Mouse (Mus musculus) forebrain, embryonic 10.5 days (tissue): ENCODE data around the gene 4930432K21Rik. TPM values are rescaled to one million over a fixed set of nuclear protein-coding genes. Genes with fewer than 3 reads are reported as not detected.

ENCODE experiments used
- DNase-seq: peaks from one replicate; pipeline ENCODE4 v3.0.0-alpha.2; 2017; ENCODE audit warnings: low spot score; ENCODE audit errors: extremely low spot score
- H3K27ac ChIP-seq: fragments of 300-500 bp; sonication (generic); 2 replicates; pipeline ENCODE4 v1.5.1; 2016; ENCODE audit warnings: mild to moderate bottlenecking
- H3K27me3 ChIP-seq: fragments of 300-500 bp; sonication (generic); 2 replicates; pipeline ENCODE4 v1.6.1; 2016; ENCODE audit warnings: mild to moderate bottlenecking; ENCODE audit not compliant: poor library complexity, severe bottlenecking
- H3K36me3 ChIP-seq: fragments of 300-500 bp; sonication (generic); replicated peaks from 2 replicates; pipeline ENCODE4 v1.6.1; 2016; ENCODE audit warnings: mild to moderate bottlenecking, moderate library complexity
- H3K4me1 ChIP-seq: fragments of 300-500 bp; sonication (generic); 2 replicates; pipeline ENCODE4 v1.6.1; 2016
- H3K4me3 ChIP-seq: fragments of 300-500 bp; sonication (generic); 2 replicates; pipeline ENCODE4 v1.5.1; 2016; ENCODE audit warnings: mild to moderate bottlenecking, moderate library complexity
- H3K9me3 ChIP-seq: fragments of 300-500 bp; sonication (generic); 2 replicates; pipeline ENCODE4 v1.6.1; 2016; ENCODE audit warnings: mild to moderate bottlenecking, moderate library complexity
- WGBS: fragments of 180-500 bp; shearing (Covaris S2); methylation state at CpG from one replicate; pipeline ENCODE4 v1.1.7; 2016; 5-methylcytosine and 5-hydroxymethylcytosine counted together
- polyA plus RNA-seq: library from polyadenylated mRNA; unstranded; fragments of >200 nt; fragmentation: Nextera tagmentation; extraction: Ambion mirVana; gene quantifications from 2 replicates; pipeline ENCODE4 v1.2.1, GENCODE M21; 2016

Gene 4930432K21Rik
- polyA plus RNA-seq, 1 experiment from 2014 or later, result 1.9 TPM

GRCm38 (mm10) chr8:84126742-84127141 is 21.1 kb upstream of the 4930432K21Rik start:
- DNase-seq, result no peak
- Histone ChIP-seq H3K27ac (no peak overlapping the region), H3K36me3 (peaks cover 3% of the 10 kb centered on the region), H3K4me1 (peaks cover 19% of the 10 kb centered on the region), H3K4me3 (no peak overlapping the region), H3K27me3 (peaks cover 6% of the 10 kb centered on the region; the same call in 1 of the 2 replicates), H3K9me3 (no peaks in the 10 kb centered on the region)
- WGBS, result 81% methylated on average over 2 of the region's 2 CpGs

- peaks cover 9% of the 10 kb centered on the region for H3K36me3 ChIP-seq
- H3K27me3 ChIP-seq, result peaks cover 6% of the 10 kb centered on the region; the same call in 1 of the 2 replicates
- no peaks in the 10 kb centered on the region for H3K9me3 ChIP-seq
- H3K4me3 ChIP-seq, result no peak overlapping the region
- no peak for DNase-seq
- WGBS, result 70% methylated on average over 17 of the region's 17 CpGs
- H3K4me1 ChIP-seq, result peaks cover 19% of the 10 kb centered on the region
- H3K27ac ChIP-seq, result no peak overlapping the region
Observed at GRCm38 (mm10) chr8:84127202-84127901, 20.5 kb upstream of the 4930432K21Rik start.

- Histone ChIP-seq H3K27ac (no peak overlapping the region), H3K9me3 (no peaks in the 10 kb centered on the region), H3K36me3 (peaks cover 18% of the 10 kb centered on the region), H3K27me3 (peaks cover 6% of the 10 kb centered on the region; the same call in 1 of the 2 replicates), H3K4me1 (peaks cover 19% of the 10 kb centered on the region), H3K4me3 (no peak overlapping the region)
- DNase-seq, result no peak
- 78% methylated on average over 8 of the region's 8 CpGs for WGBS
Observed at GRCm38 (mm10) chr8:84128277-84128676, 19.5 kb upstream of the 4930432K21Rik start.

GRCm38 (mm10) chr8:84130806-84131205 is 17.0 kb upstream of the 4930432K21Rik start:
- no peak for DNase-seq
- Histone ChIP-seq H3K9me3 (no peaks in the 10 kb centered on the region), H3K36me3 (peaks cover 43% of the 10 kb centered on the region), H3K4me3 (0 out of 2 replicates have a peak overlapping the region, but pooled peaks have one; percentile 3), H3K4me1 (peaks cover 18% of the 10 kb centered on the region), H3K27me3 (peaks cover 6% of the 10 kb centered on the region; the same call in 1 of the 2 replicates), H3K27ac (0 out of 2 replicates have a peak overlapping the region, but pooled peaks have one; percentile 20)
- WGBS, result 47% methylated on average over 30 of the region's 30 CpGs

- peaks cover 13% of the 10 kb centered on the region for H3K4me1 ChIP-seq
- H3K4me3 ChIP-seq, result no peak overlapping the region
- no peaks in the 10 kb centered on the region for H3K9me3 ChIP-seq
- 90% methylated on average over 8 of the region's 8 CpGs for WGBS
- H3K36me3 ChIP-seq, result peaks cover 57% of the 10 kb centered on the region
- no peak overlapping the region for H3K27ac ChIP-seq
- H3K27me3 ChIP-seq, result peaks cover 6% of the 10 kb centered on the region; the same call in 1 of the 2 replicates
- DNase-seq, result no peak
Observed at GRCm38 (mm10) chr8:84132225-84132624, 15.6 kb upstream of the 4930432K21Rik start.

GRCm38 (mm10) chr8:84137848-84138247 is 10.0 kb upstream of the 4930432K21Rik start:
- Histone ChIP-seq H3K4me1 (no peaks in the 10 kb centered on the region), H3K36me3 (peaks cover 99% of the 10 kb centered on the region)
- WGBS, result 94% methylated on average over 3 of the region's 3 CpGs

GRCm38 (mm10) chr8:84140838-84141237 is 7.0 kb upstream of the 4930432K21Rik start:
- H3K4me3 ChIP-seq, result no peak overlapping the region
- peaks cover 4% of the 10 kb centered on the region; the same call in 1 of the 2 replicates for H3K4me1 ChIP-seq
- 95% methylated on average over 4 of the region's 4 CpGs for WGBS
- no peaks in the 10 kb centered on the region for H3K9me3 ChIP-seq
- H3K27ac ChIP-seq, result no peak overlapping the region
- no peak for DNase-seq
- peaks cover 98% of the 10 kb centered on the region for H3K36me3 ChIP-seq
- no peaks in the 10 kb centered on the region for H3K27me3 ChIP-seq

More at GRCm38 (mm10) chr8:84137848-84138247, 10.0 kb upstream of the 4930432K21Rik start:
- Histone ChIP-seq H3K4me3 (no peak overlapping the region), H3K27ac (no peak overlapping the region), H3K27me3 (no peaks in the 10 kb centered on the region), H3K9me3 (no peaks in the 10 kb centered on the region)
- DNase-seq, result no peak

- WGBS, result 93% methylated on average over 8 of the region's 8 CpGs
- Histone ChIP-seq H3K27ac (no peak overlapping the region), H3K9me3 (no peaks in the 10 kb centered on the region), H3K27me3 (peaks cover 9% of the 10 kb centered on the region), H3K4me1 (peaks cover 33% of the 10 kb centered on the region), H3K36me3 (peaks cover 63% of the 10 kb centered on the region), H3K4me3 (no peak overlapping the region)
- no peak for DNase-seq
Observed at GRCm38 (mm10) chr8:84144636-84145245, 3.1 kb upstream of the 4930432K21Rik start.

GRCm38 (mm10) chr8:84147324-84147766 is 480 bp upstream of the 4930432K21Rik start:
- Histone ChIP-seq H3K36me3 (peaks cover 38% of the 10 kb centered on the region), H3K27me3 (peaks cover 9% of the 10 kb centered on the region), H3K9me3 (no peaks in the 10 kb centered on the region), H3K4me3 (peak overlapping the region; percentile 74), H3K4me1 (peaks cover 33% of the 10 kb centered on the region), H3K27ac (peak overlapping the region; percentile 88)
- WGBS, result 8% methylated on average over 14 of the region's 14 CpGs
- no peak for DNase-seq

- 92% methylated on average over 5 of the region's 5 CpGs for WGBS
- Histone ChIP-seq H3K9me3 (no peaks in the 10 kb centered on the region), H3K27ac (peak overlapping the region; percentile 88; the same call in 1 of the 2 replicates), H3K36me3 (peaks cover 27% of the 10 kb centered on the region), H3K4me1 (peaks cover 33% of the 10 kb centered on the region), H3K27me3 (peaks cover 9% of the 10 kb centered on the region), H3K4me3 (peak overlapping the region; percentile 74)
- no peak for DNase-seq
Observed at GRCm38 (mm10) chr8:84148531-84148850, 666 bp downstream of the 4930432K21Rik start.

- peaks cover 33% of the 10 kb centered on the region for H3K4me1 ChIP-seq
- no peaks in the 10 kb centered on the region for H3K9me3 ChIP-seq
- no peak for DNase-seq
- H3K27me3 ChIP-seq, result peaks cover 9% of the 10 kb centered on the region
- peaks cover 20% of the 10 kb centered on the region for H3K36me3 ChIP-seq
- WGBS, result 87% methylated on average over 3 of the region's 3 CpGs
- no peak overlapping the region for H3K27ac ChIP-seq
- no peak overlapping the region for H3K4me3 ChIP-seq
Observed at GRCm38 (mm10) chr8:84149181-84149580, 1.4 kb downstream of the 4930432K21Rik start.

- H3K4me3 ChIP-seq, result no peak overlapping the region
- H3K27ac ChIP-seq, result no peak overlapping the region
- no peaks in the 10 kb centered on the region for H3K27me3 ChIP-seq
- no peaks in the 10 kb centered on the region for H3K4me1 ChIP-seq
- WGBS, result 82% methylated on average over 4 of the region's 4 CpGs
- DNase-seq, result no peak
- H3K9me3 ChIP-seq, result no peaks in the 10 kb centered on the region
- peaks cover 9% of the 10 kb centered on the region; the same call in 1 of the 2 replicates for H3K36me3 ChIP-seq
Observed at GRCm38 (mm10) chr8:84157620-84158019, 9.8 kb downstream of the 4930432K21Rik start.

GRCm38 (mm10) chr8:84167696-84168095 is 19.9 kb downstream of the 4930432K21Rik start:
- Histone ChIP-seq H3K36me3 (peaks cover 35% of the 10 kb centered on the region), H3K27me3 (no peaks in the 10 kb centered on the region), H3K4me3 (no peak overlapping the region), H3K27ac (no peak overlapping the region), H3K9me3 (no peaks in the 10 kb centered on the region), H3K4me1 (no peaks in the 10 kb centered on the region)
- WGBS, result 88% methylated on average over 2 of the region's 2 CpGs
- no peak for DNase-seq
